Mouse (Mus musculus) neural tube, embryonic 10.5 days (tissue): ENCODE measurements at regions not wholly inside any gene's neighbourhood (a gene's known extent, or its start where the extent isn't known, plus 50 kb on each side); places are given as distances from the start of the nearest gene placed in this dataset.

Source experiments
- DNase-seq: peaks from one replicate; pipeline ENCODE4 v3.0.0-alpha.2; 2017; ENCODE audit warnings: low spot score; ENCODE audit errors: extremely low spot score

DNA sequence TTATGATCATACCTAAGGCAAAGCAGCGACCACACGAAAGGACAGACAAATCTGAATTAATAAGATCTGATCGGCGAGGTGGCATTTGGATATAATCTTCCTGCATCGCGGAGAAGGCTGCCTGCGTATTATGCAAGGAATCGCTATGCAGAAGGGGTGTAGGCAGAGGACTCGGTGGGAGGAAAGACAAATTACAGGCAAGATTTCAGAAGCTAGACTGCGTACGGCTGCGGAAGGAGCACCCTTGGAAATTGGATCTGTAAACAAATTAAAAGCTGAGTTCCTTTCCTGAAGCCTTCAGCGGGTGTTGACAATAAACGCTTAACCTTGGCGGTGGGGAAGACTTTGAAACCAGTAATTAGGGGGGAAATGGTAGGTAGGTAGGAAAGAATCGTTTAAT is 257.3 kb downstream of the Barhl2 start:
- DNase-seq, result no peak

DNA sequence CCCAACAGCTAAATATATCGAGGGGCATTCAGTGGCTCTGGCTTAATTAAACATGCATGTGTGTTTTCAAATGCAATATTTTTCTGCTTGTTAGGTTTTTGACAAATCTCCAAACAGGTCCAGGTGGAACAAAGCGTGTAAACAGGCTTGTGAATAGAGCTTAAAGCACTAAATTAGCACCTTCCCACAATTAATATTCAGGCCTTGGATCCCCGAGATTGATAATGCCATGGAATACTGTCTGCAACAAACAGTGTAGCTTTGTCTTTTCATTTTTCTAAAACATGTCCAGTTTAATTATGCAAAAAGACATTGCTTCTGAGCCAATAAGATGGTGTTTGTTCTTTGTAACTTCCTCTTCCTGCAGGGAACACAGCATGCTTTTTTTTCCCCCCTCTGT is 258.9 kb downstream of the Barhl2 start:
- no peak for DNase-seq

GRCm38 (mm10) chr5:106191141-106191540 is 266.8 kb downstream of the Barhl2 start:
- no peak for DNase-seq

- no peak for DNase-seq
Observed at GRCm38 (mm10) chr5:106181726-106182125, 276.2 kb downstream of the Barhl2 start.

GRCm38 (mm10) chr5:106172162-106172561 is 285.8 kb downstream of the Barhl2 start:
- peak; percentile 31 for DNase-seq

GRCm38 (mm10) chr5:106170405-106170804 is 287.6 kb downstream of the Barhl2 start:
- no peak for DNase-seq

DNA sequence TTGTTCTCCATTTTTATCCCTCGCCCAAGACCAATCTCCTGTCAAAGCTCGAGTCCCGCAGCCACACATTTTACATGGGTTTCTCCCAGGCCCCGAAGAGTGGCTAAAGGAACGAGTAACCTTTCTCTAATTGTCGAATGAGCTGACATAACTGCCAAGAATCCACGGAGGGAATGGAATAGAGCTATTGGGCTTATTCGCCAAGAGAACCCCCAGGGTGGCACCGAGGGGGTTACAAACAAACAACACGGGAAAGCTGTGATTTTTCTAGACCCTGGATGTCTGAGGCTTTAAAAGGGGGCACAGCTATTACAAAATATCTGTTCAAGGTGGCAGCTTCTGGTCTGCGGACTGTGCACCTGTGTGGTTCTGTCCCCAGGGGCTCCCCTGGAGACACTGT is 290.4 kb downstream of the Barhl2 start:
- no peak for DNase-seq

- DNase-seq, result no peak
Observed at GRCm38 (mm10) chr5:106166266-106166665, 289.9 kb downstream of the Zfp326 start.

GRCm38 (mm10) chr5:106164190-106164589 is 287.8 kb downstream of the Zfp326 start:
- DNase-seq, result no peak

DNA sequence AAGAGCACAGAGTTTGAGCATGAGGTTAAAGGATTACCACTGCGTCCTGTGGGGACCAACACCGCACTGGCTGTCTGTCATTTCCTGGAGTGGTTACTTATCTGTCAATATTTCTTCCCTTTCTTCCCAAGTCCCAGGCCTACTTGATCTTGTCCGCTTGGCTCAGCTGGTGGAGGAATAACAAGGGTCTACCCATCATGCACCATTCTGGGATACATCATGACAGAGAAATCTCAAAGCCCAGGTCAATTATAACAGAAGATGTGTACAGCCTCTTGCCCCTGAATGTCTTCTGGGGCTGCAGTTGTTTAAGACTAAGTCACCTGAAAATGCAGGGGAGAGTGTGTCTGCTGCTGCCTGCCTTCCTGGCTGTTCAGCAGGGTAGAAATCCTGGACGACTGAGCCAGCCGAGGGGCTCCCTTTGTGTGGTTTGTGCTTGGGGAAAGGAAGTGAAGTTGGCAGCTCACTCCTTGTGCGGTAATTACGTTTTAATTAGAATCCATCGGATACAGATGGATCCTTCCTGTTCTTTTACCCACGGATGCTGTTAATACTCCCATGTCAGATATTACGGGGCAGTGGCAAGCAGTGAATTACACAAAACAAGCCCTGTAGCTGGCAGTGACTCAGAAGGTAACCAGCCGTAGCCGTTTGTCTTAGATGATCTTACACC is 286.8 kb downstream of the Zfp326 start:
- no peak for DNase-seq

GRCm38 (mm10) chr5:106139109-106139508 is 262.7 kb downstream of the Zfp326 start:
- DNase-seq, result no peak

DNA sequence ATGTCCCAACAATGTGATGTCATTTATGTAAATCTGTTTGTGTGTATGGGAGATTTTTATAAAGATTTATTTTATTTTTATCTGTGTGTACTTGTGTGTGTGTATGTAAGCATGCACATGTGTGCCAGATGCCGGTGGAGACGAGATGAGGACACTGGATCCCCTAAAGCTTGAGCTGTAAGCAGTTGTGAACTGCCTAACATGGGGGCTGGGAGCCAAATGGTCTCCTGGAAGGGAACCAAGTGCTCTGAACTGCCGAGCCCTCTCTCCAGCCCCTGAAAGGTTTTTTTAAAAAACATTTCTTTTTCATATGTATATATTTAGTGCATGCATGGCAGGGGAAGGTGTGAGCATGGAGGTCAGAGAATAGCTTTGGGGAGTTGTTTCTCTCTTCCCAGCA is 246.6 kb downstream of the Zfp326 start:
- no peak for DNase-seq

DNA sequence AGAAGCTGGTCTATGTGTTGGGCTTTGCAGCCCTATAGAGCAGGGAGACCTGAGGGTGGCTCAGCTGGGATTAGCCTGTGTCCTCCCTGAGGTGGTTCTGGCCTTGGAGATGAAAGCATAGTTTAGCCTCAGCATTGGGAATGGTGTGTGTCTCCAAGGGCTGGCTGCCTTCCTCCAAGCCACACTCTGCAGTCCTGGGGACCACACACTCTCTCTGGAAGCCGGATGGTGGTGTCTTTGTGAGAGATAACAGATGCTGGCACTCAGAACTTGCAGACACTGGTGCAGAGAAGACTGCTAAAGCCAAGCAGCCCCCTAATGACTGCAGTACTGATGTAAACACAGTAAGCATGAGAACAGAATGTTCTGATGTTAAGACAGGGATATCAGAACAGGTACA is 243.2 kb downstream of the Zfp326 start:
- no peak for DNase-seq

- no peak for DNase-seq
Observed at GRCm38 (mm10) chr5:106113186-106113585, 236.8 kb downstream of the Zfp326 start.

DNA sequence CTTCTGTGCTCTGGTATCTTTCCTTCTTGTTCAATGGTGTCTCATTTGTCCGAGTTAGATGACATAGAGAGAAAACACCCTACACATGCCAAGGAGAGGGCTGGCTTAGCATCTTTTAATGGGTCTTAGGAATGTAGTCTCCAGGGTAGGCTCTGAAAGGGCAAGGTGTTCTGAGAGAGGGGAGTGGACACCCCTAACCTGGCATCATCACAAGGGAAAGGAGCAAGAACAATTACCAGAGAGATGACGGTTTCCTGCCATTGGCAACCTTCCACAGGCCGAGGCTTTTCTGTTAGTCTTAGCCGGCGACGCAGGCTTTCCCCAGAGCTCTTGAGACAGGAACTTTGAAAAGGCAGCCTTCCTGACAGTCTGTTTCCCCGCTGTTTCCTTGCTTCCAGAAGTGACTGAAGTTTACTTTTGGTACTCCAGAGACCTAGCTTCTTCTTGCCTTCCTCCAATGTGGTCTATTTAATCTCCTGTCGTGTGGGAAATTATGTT is 232.2 kb downstream of the Zfp326 start:
- no peak for DNase-seq

DNA sequence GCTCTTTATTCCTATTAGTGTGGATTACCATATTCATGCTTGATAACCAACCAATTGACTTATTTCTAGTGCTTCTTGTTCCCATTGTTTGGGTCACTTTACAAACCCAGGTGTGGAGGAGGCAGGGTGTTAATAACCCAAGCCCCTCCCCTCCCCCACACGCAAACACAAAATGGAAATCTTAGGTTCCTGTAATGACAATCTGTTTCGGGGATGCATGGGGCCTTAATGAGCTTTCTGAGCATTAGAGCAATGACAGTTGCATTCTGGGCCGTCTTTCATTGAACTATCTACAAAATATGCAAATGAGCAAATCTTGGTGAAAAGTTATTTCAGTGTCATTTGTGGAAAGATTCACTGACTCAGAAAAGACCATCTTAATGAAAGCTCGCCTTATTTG is 225.9 kb downstream of the Zfp326 start:
- DNase-seq, result no peak

DNA sequence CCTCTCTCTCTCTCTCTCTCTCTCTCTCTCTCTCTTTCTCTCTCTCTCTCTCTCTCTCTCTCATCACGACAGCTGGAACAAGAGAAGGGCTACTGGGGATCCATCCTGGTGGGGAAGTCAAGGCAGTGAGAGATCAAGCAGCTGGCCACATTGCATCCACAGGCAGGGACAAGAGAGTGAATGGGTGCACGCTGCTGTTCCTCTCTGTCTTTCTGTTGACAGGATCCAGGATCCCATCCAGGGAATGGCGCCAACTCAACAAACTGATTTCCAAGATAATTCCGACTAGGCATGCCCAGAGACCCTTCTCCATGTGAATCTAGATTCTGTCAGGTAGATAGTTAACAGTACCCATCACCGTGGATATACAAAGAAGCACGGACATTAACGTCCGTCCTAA is 222.5 kb downstream of the Zfp326 start:
- DNase-seq, result no peak

- DNase-seq, result no peak
Observed at GRCm38 (mm10) chr5:106089332-106089731, 213.0 kb downstream of the Zfp326 start.

DNA sequence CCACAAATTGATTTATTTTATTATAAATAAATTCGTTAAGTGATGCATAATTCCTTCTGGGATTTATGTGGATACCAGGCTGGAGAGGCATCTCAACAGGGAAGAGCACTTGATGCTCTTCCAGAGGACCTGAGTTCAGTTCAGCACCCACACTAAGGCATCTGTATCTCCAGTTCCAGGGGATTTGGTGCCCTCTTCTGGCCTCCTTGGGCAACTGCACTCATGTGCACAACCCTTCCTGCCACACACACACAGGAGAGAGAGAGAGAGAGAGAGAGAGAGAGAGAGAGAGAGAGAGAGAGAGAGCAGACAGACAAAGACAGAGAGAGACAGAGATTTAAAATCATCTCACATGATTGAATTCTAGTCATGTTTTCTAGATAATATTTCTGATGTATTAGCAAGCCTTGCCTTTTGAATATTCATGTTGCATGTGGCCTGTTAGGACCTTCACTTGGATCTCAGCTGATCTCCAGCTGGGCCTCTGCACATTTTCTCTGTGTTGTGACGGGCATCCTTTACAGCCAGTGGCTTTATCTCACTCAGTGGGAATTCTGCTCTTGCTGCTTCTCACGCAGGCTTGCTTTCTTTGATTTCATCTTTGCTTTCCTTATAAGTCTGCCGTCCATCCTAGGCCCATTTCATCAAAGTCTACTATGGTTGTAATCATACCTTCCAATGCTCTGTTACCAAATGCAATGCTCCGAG is 212.3 kb downstream of the Zfp326 start:
- DNase-seq, result no peak

DNA sequence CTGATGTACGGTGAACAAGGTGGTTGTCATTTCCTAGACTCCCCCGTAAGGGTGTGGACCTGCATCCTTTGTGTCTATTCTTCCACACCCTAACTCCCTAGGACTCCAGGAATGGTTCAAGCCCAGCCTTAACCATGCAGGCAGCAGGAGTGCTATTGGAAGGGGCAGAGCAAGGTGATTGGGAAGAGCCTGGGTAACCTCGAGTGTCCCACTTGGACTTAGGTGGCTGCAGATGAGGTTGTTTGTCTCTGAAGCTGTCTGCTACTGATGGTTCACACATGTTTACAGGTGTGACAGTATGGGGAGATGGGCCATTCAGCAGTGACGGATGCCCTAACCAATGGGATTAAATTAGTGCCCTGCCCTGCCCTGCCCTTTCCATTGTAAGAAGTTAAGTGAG is 207.4 kb downstream of the Zfp326 start:
- DNase-seq, result no peak

DNA sequence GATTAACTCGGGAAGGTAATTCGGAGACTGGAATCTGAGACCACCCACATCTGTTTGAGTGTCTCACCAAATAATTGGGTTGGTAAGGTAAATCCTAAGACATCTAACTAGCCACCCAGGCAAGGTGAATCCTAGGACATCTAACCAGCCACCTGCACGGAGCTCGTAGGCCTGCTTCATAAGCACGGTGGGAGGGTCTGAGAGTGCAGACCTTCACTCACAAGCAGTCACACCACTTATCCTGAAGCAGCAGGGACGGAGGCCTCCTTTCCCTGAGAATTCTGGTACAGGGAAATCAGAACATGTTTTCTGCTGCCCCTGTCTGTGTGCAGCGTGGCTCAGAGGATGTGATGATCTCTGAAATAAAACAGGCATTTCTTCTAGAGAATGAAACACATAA is 206.5 kb downstream of the Zfp326 start:
- DNase-seq, result no peak

- no peak for DNase-seq
Observed at GRCm38 (mm10) chr5:106067124-106067551, 190.8 kb downstream of the Zfp326 start.

GRCm38 (mm10) chr5:106066706-106067105 is 190.3 kb downstream of the Zfp326 start:
- DNase-seq, result no peak
